Mouse (Mus musculus) left cerebral cortex, postnatal 14 days (tissue): ENCODE measurements around the gene Ptgdr2. TPM values are rescaled to one million over a fixed set of nuclear protein-coding genes. Genes with fewer than 3 reads are reported as not detected.

ENCODE experiments used
- DNase-seq, 2 experiments: peaks; one replicate each; pipeline ENCODE4 v3.0.0; 2021 to 2022; ENCODE audit warnings: low spot score in 2 of 2, mixed read lengths in 1 of 2
- intact Hi-C: fragments of 180-260 bp; cut with DNase I; formaldehyde crosslinking; loops from one replicate; pipeline ENCODE4 v1.15.1; 2025
- total RNA-seq, 2 experiments: library from RNA; stranded (reverse); gene quantifications; 2 replicates each; pipeline ENCODE4 v1.2.3; 2021

The Ptgdr2 gene
- total RNA-seq, 2 experiments from 2014 or later: 0.32 to 0.33 TPM

DNA sequence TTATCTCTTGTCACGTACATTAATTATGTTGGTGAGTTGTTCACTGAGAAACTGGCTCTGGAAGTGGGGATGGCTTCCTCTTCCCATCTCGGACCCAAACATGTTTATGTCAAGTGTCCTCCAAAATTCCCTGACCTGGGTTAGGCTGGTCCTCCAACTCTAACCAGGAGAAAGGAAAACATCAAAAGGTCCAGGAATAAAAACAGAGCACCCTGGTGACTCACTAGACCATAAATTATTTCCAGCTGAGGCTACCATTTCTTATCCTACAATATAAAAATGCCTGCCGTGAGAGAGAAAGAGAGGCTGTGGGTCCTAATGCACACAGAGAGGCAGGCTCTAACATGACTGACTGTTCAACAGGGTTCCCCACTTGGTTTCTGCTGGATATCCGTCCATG is 12.7 kb upstream of the Ptgdr2 start:
- intact Hi-C loops: no loop called here
- no peak for DNase-seq

DNA sequence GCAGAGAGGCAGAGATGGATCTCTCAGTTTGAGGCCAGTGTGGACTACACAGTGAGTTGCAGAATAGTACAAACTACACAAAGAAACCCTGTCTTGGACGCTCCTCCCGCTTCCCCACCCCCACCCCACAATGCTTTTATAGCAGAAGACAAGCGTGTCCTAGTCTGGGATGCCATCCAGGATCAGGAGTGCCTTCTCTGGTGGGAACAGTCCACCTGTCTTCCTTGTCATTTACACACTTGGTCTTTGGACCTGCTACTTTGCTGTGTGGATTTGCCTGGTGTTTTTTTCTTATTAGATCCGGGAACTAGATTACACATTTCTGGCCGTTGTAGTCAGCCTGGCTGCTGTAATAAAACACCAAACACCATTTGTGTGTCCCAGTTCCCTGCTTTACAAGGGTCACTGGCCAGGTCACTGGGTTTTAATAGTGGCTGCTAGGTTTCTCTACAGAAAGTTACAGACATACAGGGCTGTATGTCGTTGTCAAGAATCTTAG is 10.8 kb upstream of the Ptgdr2 start:
- intact Hi-C loops: no loop called here
- no peak for DNase-seq

DNA sequence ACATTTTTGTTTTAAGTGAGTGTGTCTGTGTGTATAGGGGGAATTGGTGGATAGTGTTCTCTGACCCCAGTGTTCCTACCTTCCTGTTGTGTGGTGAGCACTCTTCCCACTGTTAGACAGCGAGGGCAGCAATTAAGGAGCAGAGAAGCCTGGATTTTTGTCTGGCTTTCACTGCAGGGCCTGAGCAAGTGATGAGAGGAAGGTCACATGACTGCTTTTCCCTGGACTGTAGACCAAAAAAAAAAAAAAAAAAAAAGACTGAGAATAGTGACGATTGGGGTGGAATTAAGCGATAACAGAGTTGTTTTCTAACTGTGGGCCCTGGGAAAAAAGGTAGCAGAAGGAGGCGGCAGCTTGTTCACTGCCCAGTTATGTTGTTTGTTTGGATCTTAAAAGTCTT is 10.3 kb upstream of the Ptgdr2 start:
- intact Hi-C loops: no loop called here
- no peak for DNase-seq

DNA sequence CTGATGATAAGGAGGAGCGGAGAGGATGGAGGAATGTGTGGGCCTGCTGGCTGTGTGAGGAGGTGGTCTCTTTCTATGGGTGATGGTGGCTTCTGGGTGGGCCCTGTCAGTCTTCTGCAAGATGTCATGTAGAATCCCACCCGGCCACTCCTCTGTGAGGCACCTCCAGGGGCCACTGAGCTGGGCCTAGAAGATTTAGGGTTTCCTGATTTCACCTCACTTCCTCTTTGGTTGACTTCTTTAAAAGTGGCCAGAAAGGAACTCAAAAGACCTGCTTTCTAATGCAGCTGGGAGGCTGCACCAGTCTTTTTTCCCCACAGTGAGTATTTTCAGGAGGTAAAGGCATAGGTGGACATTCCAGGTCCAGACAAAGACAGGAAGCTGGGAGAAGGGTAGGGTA is 6.3 kb upstream of the Ptgdr2 start:
- DNase-seq: no peak
- intact Hi-C loops: no loop called here

DNA sequence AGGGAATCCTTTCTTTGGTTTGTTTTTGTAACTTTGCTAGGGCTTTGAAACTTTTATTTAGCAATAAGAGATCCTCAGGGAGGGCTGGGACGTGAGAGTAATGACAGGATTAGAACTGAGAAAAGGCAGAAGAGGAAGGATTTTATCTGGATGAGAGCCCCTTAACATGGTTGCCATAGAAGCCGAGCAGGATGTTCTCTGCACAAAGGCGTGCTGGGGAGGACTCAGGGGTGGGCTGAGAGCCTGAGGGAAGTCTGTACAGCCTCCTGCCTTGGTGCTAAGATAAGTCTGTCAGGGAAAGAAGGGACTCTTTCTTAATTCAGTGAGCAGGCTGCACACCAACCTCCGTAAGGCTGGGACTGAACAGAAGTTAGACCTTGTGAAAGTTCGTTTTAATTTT is 1.9 kb upstream of the Ptgdr2 start:
- intact Hi-C loops: no loop called here
- peak; percentile 40 to 41 for DNase-seq

DNA sequence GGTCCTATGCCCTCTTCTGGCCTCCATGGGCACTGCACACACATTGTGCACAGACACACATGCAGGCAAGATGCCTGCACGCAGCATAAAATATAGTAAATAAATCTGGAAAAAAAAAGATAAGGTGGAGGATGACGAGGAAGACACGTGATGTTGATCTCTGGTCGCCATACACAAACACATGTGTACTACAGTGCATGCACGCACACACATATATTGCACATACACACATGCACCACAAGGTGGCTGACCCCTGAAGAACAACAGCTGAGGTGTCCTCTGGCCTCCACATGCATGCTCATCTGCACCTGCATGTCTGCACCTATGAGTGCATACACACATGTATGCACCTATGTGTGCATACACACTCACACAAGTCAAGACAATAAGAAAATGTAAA is 883 bp upstream of the Ptgdr2 start:
- DNase-seq: no peak
- intact Hi-C loops: no loop called here

DNA sequence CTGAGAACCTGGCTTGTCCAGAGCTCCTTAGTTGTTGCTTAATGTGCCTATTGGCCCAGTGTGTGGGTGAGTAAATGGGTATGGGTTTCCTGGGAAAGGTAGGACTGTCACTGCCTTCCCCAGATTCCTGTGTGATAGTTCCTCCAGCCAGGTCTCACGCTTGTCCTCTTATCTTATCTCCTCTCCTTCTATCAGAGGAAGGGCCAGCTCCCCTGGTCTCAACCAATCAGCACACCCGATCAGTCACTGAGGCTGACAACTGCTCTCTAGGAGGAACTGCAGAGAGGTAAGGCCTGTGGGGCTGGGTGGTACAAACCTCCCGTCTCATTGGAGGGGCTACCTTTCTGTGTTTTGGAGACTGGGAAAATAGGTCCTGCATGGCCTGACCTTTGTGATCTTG is 1.8 kb downstream of the Ptgdr2 start:
- DNase-seq: no peak
- intact Hi-C loops: no loop called here

DNA sequence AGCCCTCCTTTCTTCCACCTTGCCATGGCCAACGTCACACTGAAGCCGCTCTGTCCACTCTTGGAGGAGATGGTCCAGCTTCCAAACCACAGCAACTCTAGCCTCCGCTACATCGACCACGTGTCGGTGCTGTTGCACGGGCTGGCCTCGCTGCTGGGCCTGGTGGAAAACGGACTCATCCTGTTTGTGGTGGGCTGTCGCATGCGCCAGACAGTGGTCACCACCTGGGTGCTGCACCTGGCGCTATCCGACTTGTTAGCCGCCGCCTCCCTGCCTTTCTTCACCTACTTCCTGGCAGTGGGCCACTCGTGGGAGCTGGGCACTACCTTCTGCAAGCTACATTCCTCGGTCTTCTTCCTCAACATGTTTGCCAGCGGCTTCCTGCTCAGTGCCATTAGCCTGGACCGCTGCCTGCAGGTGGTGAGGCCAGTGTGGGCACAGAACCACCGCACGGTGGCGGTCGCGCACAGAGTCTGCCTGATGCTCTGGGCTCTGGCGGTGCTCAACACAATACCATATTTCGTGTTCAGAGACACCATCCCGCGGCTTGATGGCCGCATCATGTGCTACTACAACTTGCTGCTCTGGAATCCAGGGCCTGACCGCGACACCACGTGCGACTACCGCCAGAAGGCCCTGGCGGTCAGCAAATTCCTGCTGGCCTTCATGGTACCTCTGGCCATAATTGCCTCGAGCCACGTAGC is 3.3 kb downstream of the Ptgdr2 start:
- intact Hi-C loops: loop anchor here (5.0 kb wide), 1 partner anchor 43 kb away; the partner anchor contains the start of gene Prpf19
- peak; percentile 74 for DNase-seq

DNA sequence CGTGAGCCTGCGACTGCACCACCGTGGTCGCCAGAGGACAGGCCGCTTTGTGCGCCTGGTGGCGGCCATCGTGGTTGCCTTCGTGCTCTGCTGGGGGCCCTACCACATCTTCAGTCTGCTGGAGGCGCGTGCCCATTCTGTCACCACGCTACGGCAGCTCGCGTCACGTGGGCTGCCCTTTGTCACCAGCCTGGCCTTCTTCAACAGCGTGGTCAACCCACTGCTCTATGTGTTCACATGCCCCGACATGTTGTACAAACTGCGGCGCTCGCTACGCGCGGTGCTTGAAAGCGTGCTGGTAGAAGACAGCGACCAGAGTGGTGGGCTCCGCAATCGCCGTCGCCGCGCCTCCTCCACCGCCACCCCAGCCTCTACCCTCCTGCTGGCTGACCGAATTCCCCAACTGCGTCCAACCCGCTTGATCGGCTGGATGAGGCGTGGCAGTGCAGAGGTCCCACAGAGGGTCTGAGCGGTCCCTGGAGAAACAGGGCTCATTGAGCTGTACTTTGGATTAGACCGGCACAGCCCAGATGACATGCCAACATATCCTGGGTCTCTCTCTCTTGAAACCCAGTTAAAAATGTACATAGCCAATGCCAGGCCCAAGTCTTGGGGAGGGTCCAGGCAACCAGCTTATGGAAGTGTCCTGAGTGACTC is 4.0 kb downstream of the Ptgdr2 start:
- DNase-seq: peak in 1 of 2 experiments; percentile 15

DNA sequence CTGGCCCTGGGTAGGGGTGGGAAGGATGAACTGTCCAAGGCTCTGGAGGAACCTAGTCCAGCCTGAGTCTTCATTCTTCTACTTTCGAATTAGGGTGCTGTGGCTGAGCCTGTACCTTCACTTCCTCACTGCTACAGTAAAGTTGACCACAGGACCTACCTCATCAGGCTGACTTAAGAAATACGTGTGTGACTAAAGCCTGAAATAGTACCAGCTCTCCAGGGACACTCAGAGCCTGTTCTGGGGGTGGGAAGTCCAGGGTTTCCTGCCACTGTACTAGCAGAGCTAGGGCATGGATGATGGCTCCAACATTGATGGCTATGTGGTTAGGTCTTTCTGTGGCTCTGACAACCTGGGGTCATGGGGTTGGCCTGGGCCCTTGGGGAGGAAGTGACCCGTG is 7.0 kb downstream of the Ptgdr2 start:
- no peak for DNase-seq
- intact Hi-C loops: loop anchor here (5.0 kb wide), 1 partner anchor 47 kb away; the partner anchor contains the start of gene Prpf19

More for the DNA sequence above, 4.0 kb downstream of the Ptgdr2 start:
- intact Hi-C loops: loop anchor here (5.0 kb wide), 1 partner anchor 44 kb away; the partner anchor contains the start of gene Prpf19

DNA sequence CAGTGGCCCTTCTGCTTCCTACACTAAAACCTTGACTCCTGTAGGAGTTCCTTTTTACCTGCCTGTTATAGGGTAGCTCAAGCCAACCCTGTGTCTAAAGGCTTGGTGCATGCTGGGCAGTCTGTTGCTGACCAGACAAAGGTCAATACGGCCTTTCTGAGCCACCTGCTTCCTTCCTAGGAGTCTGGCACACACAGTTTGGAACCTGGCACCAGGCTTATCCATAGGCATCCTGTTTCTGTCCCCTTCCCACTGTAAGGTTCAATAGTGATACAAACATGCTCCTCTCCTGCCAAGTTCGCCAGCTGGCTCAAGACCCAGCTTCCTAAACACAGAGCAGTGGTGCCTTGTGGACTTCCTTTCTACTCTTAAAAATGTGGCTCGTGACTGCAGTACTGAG is 9.5 kb downstream of the Ptgdr2 start:
- no peak for DNase-seq
- intact Hi-C loops: loop anchor here (5.0 kb wide), 1 partner anchor 39 kb away; no protein-coding TSS in a partner anchor

DNA sequence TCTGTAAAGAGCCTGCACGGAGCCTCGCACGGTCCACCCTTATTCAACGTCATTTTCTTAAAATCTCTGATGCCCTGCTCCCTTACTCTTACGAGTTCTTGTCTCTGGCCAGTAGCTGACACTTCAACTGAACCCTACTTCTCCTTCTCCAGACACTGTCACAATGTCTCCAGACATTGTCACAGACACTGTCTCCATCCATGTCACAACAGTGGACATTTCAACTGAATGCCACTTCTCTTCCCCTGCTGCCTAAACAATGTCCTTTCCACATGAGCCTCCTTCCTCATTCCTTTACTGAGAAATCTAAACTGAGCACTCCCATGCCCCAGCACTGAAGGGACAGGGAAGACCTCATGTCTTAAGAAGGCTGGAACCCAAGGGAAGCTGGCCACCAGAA is 10.3 kb downstream of the Ptgdr2 start:
- intact Hi-C loops: loop anchor here (5.0 kb wide), 1 partner anchor 40 kb away; no protein-coding TSS in a partner anchor
- DNase-seq: no peak

DNA sequence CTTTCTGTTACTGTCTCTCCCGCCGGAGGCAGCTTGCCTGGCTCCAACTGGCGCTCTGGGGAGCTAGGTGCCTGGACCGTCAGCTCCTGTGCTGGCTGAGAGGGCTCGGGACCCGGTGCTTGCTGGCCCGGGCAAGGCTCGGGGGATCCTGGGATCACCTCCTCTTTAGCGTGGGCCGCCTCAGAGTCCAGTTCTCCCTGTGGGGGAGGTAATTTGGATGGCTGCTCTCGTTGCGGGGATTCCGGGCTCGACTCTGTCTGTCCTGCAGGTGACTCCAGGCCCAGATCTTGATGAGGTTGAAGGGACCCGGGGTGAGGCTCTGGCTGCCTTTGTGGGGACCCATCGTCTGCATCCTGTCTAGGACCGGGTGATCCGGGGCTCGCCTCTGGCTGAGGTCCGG is 11.5 kb downstream of the Ptgdr2 start:
- intact Hi-C loops: loop anchor here (5.0 kb wide), 1 partner anchor 41 kb away; no protein-coding TSS in a partner anchor
- no peak for DNase-seq

DNA sequence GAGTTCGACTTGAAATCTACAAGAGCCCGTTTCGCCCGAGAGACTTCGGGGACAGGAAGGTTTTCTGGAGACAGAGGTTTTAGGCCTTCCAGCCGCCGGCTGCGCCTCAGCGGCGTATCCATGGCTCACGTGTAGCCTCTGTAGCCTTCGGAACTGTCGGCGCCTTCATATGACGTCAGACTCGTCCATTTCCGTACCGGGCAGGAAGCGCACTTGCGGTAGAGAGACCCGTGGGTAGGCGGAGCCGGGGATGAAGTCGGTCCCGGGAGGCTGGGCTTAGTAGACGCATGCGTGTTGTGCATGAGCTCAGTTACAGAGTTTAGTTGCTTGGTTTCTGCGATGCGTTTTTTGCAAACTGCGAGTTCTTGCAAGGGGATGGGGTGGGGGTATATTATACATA is 12.2 kb downstream of the Ptgdr2 start, which contains the start of gene Ccdc86:
Ccdc86 (minus strand) TSS at position 155 of the 400 bp plus-strand sequence.
- DNase-seq: peak; percentile 98
- intact Hi-C loops: loop anchor here (5.0 kb wide), 1 partner anchor 42 kb away; no protein-coding TSS in a partner anchor

DNA sequence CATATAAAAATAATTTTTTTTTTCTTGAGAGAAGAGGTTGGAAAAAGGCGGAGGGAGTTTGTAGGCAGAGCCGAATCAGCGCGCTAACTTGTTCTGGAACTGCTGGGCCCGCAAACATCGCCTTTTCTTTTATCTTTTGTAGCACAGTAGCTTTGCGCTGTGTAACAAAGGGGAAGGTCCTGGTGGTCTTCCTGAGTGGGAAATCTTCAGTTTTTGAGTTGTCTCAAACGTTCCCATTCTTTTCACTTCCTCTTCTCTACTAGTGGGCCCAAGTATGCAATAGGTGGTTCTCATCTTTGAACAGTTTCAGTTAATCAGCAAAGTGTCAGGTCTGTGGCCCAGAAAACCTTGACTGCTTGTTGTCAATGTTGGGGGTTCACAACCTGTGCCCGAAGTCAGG is 12.6 kb downstream of the Ptgdr2 start:
- DNase-seq: peak in 1 of 2 experiments; percentile 20
- intact Hi-C loops: loop anchor here (5.0 kb wide), 1 partner anchor 42 kb away; no protein-coding TSS in a partner anchor

DNA sequence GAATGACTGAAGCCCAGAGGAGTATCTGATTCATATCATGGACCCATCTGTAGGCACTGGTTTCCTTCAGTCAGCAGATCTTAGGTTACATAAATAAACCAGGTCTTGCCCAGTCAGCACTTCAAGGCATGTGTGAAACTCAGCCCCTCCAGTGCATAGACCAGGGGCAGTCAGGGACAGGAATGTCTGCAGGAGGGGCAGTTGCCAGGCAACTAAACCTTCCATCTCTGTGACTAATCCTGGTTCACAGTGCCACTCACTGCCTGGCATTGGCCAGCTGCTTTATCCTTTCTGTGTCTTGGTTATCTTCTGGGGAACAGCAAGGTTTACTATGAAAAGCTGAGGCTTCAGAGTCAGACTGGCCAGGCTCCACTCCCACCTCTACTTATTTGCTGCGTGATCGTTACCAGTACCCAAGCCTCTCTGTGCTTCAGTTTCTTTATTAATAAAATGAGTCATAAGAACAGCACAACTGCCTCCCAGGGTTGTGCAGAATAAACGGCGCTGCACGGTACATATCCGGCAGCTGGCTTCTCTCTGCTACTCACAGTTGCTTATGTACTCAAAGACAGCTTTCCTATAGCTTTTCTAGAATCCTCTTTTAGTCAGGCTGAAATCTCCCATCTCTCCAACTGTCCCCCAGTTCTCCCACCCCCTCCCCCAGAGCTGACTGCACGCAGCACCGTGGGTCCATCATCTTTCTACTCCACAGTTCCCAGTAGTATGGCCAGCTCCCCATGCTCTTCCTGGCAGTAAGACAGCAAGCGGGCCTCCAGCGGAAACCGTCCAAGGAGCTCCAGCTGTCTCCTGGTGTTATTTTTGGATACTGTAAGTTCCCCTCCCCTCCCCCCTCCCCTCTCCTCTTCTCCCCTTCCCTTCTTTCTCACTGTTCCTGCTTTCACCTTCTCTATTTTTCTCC is 15.3 kb downstream of the Ptgdr2 start:
- DNase-seq: peak; percentile 26 to 64
- intact Hi-C loops: loop anchor here (10.0 kb wide), 1 partner anchor 237 kb away; no protein-coding TSS in a partner anchor

DNA sequence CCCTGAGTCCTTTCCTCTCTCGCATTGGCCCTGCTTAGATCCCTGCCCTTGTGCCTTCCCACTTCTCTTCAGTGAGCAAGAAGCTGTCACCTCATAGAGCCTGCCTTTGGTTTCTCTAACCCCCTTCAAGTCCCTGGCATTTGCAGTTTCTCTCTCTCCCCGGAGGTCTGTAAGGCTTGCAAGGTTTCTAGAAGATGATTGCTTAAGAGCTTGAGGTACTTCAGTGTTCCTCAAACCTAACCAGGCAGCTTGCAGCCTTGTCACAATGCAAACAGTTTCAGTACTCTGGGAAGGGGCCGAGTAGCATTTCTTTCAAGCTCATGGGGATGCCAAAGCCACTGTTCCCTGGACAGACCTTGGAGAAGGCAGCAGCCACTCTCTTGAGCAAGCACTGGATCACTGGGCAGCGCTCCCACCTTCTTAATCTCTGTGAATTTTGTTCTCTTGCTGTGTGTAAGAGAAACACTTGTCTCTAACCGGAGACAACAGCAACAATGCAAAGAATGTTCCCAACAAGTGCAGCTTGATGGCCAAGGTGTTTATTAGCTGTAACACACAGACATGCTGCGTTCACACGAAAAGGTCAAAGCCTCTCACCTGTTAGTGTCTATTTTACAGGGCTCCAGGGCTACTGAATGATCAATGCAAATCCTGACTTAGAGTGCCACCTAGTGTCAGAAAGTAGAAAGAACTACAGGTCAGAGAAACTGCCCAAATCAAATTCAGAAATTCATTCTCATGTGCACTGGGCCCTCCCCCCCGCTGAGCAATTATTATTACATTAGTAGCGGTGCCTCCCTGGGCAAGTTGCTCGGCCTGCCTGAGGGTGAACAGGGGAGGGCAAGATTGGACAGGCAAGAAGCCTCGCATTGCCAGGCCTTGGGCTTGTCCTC is 22.4 kb downstream of the Ptgdr2 start:
- peak; percentile 67 for DNase-seq
- intact Hi-C loops: loop anchor here (5.0 to 10.0 kb wide), 2 partner anchors 245 to 292 kb away; no protein-coding TSS in a partner anchor

DNA sequence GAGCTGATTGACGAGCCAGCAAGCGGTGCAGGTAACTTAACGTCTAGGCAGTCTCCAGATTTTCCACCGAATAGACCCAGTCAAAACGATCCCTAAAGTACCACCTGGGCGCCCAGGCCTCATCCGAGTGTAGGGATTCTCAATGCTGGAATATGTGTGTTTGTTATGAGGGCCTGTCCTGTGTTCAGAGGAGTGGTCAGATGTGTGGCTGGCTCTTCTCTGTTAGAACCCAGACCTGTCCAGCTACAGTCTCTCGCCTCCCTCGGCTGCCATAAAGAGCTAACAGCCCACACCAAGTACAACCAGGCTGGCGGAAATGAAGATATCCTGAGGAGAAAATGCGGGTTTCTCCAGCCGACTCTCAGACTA is 23.0 kb downstream of the Ptgdr2 start:
- no peak for DNase-seq
- intact Hi-C loops: loop anchor here (5.0 to 10.0 kb wide), 2 partner anchors 245 to 293 kb away; no protein-coding TSS in a partner anchor
